Mouse (Mus musculus) heart, postnatal 0 days (tissue): Measurements from ENCODE around the gene Slc6a19.

Experiments used
- CTCF ChIP-seq: IDR thresholded peaks from 2 replicates; pipeline ENCODE4 v1.5.1; 2016; ENCODE audit warnings: antibody characterized with exemption, control low read depth, low read depth
- EP300 ChIP-seq: IDR thresholded peaks from 2 replicates; pipeline ENCODE4 v1.6.1; 2016; ENCODE audit warnings: antibody characterized with exemption, low read depth

DNA sequence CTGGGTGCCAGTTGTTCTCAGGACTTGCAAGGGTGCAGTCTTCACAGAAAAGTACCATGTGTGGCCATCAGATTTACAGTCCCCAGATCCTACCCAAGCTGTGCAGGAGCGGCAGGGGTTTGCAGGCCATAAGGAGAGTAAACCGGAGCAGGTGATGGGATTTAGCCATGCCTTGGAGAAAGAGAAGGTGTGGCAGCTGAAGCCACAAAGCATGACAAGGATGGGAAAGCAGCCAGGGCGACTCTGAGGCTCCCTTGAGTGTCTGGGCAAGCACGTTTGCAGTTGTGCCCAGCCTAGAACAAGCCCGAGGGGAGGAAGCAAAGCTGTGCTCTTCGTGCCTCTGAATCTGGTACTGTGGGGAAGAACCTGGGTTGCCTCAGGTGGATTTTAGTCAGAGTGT, 45.8 kb upstream of the Slc6a19 start:
- no peak for TF ChIP-seq CTCF
- TF ChIP-seq EP300, result no peak
